Mouse (Mus musculus) heart, embryonic 12.5 days (tissue): Measurements from ENCODE around the gene Lhb. TPM values are rescaled to one million over a fixed set of nuclear protein-coding genes. Genes with fewer than 3 reads are reported as not detected.
A peak's percentile ranks its signal among the peaks of the same experiment; 100 is the strongest.

ENCODE experiments used
- ATAC-seq: fragments of 200-750 bp; cut with Nextera tagmentation; 2 replicates; pipeline ENCODE4 v1.8.0; 2017; ENCODE audit warnings: moderate TSS enrichment, moderate library complexity; ENCODE audit not compliant: insufficient number of reproducible peaks, low FRiP score
- H3K27ac ChIP-seq: fragments of 300-500 bp; sonication (generic); 2 replicates; pipeline ENCODE4 v1.5.1; 2016; ENCODE audit warnings: mild to moderate bottlenecking, moderate library complexity; ENCODE audit not compliant: poor library complexity, severe bottlenecking
- H3K27me3 ChIP-seq: fragments of 300-500 bp; sonication (generic); replicated peaks from 2 replicates; pipeline ENCODE4 v1.6.1; 2016; ENCODE audit warnings: mild to moderate bottlenecking, moderate library complexity
- H3K36me3 ChIP-seq: fragments of 300-500 bp; sonication (generic); 2 replicates; pipeline ENCODE4 v1.6.1; 2016; ENCODE audit warnings: mild to moderate bottlenecking, moderate library complexity
- H3K4me1 ChIP-seq: fragments of 300-500 bp; sonication (generic); replicated peaks from 2 replicates; pipeline ENCODE4 v1.6.1; 2016; ENCODE audit warnings: mild to moderate bottlenecking
- H3K4me2 ChIP-seq: fragments of 300-500 bp; sonication (generic); 2 replicates; pipeline ENCODE4 v1.6.1; 2016; ENCODE audit warnings: mild to moderate bottlenecking, moderate library complexity
- H3K4me3 ChIP-seq: fragments of 300-500 bp; sonication (generic); 2 replicates; pipeline ENCODE4 v1.5.1; 2016; ENCODE audit warnings: mild to moderate bottlenecking
- H3K9ac ChIP-seq: fragments of 300-500 bp; sonication (generic); 2 replicates; pipeline ENCODE4 v1.6.1; 2016; ENCODE audit warnings: mild to moderate bottlenecking, moderate library complexity
- H3K9me3 ChIP-seq: fragments of 300-500 bp; sonication (generic); replicated peaks from 2 replicates; pipeline ENCODE4 v1.6.1; 2016; ENCODE audit warnings: mild to moderate bottlenecking, moderate library complexity
- WGBS: fragments of 180-500 bp; shearing (Covaris S2); methylation state at CpG from one replicate; pipeline ENCODE4 v1.1.7; 2016; 5-methylcytosine and 5-hydroxymethylcytosine counted together
- polyA plus RNA-seq: library from polyadenylated mRNA; unstranded; fragments of >200 nt; fragmentation: Nextera tagmentation; extraction: Ambion mirVana; gene quantifications from 2 replicates; pipeline ENCODE4 v1.2.1, GENCODE M21; 2016

Lhb gene
- polyA plus RNA-seq, 1 experiment from 2014 or later, result not detected

DNA sequence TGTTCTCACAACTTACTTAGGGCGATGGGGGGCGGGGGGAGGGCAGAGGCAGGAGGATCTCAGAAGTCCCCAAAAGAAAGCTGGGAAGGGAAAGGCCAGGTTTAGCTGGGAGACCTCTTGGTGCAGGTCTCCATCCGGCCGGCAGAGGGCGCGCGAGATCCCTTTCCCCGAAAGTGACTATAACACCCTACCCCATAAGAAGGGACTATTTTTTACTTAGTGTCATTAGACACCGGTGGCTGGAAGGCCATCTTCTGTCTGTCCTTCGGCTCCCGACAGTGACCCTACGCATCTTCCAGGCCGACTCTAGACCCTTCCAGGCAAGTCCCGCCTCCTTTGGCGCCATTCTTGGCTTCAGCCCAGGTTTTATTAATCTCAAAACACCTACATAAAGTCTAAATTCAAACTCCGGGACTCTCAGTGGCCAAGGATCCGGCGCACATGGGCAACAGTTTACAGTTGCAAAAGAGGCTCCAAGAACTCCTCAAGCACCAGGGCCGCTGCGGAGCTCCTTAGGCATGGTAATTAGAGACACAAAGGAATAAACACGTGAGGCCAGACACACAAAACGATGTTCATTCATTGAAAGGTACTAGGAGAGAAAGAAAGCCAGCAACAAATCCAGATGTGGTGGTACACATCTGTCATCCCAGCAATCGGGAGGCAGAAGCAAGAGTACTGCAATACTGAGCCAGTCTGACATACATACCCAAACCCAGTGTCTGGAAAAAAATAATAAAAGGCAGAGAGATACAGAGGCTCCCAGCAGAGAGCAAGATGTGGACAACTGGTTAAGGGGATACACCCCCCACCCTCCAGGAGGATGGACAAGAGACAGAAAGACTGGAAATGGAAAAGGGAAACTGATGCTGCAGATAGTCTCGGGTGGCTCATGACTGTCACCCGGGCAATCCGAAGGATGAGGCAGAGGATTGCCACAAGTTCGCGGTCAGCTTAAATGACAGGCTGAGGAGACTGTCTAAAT is 15.2 kb upstream of the Lhb start, which contains the start of gene Kcna7:
TSS of gene Kcna7 (plus strand) at position 563 of the 985 bp plus-strand sequence.
- H3K9me3 ChIP-seq, result 0 out of 2 replicates have a peak, but pooled peaks cover 3% of the 10 kb centered on the region
- peaks cover 50% of the 10 kb centered on the region for H3K27me3 ChIP-seq
- H3K4me3 ChIP-seq, result peak within 1 kb of the TSS; percentile 47
- peaks cover 12% of the 10 kb centered on the region; the same call in 1 of the 2 replicates for H3K4me1 ChIP-seq
- H3K36me3 ChIP-seq, result no peaks in the 10 kb centered on the region
- ATAC-seq, result no peak
- no peak within 1 kb of the TSS for H3K27ac ChIP-seq
- peak within 1 kb of the TSS; percentile 85 for H3K4me2 ChIP-seq
- H3K9ac ChIP-seq, result peak within 1 kb of the TSS; percentile 65
- WGBS, result 11% methylated on average over 28 of the region's 28 CpGs

DNA sequence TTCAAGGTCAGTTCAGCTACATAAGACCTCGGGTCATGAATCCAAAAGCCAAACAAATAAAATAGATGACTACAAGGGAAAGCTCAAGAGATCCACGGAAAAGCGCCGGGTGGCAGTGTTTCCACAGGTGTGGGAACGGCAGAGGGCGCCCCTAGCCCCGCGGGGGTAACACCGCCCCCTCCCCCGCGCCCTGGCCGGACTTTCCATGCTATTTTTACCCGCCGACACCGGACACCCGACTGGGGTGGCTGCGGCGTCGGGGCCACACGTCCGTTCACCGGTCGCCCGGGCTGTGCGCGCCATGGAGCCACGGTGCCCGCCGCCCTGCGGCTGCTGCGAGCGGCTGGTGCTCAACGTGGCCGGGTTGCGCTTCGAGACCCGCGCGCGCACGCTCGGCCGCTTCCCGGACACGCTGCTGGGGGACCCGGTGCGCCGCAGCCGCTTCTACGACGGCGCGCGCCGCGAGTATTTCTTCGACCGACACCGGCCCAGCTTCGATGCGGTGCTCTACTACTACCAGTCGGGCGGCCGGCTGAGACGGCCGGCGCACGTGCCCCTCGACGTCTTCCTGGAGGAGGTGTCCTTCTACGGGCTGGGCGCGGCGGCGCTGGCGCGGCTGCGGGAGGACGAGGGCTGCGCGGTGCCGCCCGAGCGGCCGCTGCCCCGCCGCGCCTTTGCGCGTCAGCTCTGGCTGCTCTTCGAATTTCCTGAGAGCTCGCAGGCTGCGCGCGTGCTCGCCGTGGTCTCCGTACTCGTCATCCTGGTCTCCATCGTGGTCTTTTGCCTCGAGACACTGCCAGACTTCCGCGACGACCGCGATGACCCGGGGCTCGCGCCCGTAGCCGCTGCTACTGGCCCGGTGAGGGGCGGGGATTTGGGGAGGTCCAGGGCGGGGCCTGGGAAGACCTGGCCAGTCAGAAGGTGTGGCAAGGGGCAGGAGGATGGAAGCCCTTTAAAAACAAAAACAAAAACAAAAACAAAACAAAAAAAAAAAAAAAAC is 14.2 kb upstream of the Lhb start:
- 2% methylated on average over 114 of the region's 114 CpGs for WGBS
- peaks cover 60% of the 10 kb centered on the region for H3K27me3 ChIP-seq
- H3K9ac ChIP-seq, result peak overlapping the region; percentile 65
- H3K36me3 ChIP-seq, result no peaks in the 10 kb centered on the region
- ATAC-seq, result 0 out of 2 replicates have a peak, but pooled peaks have one; percentile 15
- peak overlapping the region; percentile 47 for H3K4me3 ChIP-seq
- 0 out of 2 replicates have a peak, but pooled peaks cover 3% of the 10 kb centered on the region for H3K9me3 ChIP-seq
- H3K4me2 ChIP-seq, result peak overlapping the region; percentile 85
- H3K27ac ChIP-seq, result no peak overlapping the region
- peaks cover 12% of the 10 kb centered on the region; the same call in 1 of the 2 replicates for H3K4me1 ChIP-seq

DNA sequence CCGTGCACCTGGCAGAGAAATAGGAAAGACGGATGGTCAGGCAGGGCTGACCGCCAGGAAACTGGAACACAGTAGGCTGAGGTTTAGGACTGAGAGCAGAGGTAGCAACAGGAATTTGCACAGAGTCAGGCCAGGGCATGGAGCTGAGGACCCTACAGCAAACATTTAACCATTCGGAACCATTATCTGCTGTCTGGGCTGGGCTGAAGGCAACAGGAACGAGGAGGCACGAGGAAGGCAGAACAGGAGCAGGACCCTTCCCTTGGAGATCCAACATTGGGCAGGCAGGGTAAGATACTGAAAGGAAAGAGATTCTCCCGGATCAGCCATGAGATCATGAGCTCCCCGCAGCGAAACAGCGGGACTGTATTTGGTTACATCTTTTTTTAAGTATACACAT is 12.8 kb upstream of the Lhb start:
- no peaks in the 10 kb centered on the region for H3K36me3 ChIP-seq
- 77% methylated on average over 10 of the region's 10 CpGs for WGBS
- ATAC-seq, result no peak

DNA sequence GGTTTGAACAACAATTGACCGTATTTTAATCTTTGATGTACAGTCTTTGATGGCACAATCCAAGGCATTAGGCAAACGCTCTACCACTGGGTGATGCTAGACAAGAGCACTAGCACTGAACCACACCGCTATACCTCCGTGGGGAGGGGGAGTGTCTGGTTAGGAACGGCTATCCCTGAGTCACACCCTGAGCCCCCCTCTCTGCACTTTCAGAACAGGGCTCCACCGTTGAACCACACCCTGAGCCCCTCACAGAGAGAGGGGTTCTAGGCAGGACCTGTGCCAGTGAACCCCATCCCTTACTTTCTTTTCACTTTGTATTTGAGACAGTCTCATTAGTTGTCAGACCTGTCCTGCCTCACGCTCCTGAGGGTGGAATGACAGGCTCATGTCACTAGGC is 12.3 kb upstream of the Lhb start:
- ATAC-seq, result no peak
- no peak overlapping the region for H3K4me3 ChIP-seq
- 0 out of 2 replicates have a peak, but pooled peaks cover 3% of the 10 kb centered on the region for H3K9me3 ChIP-seq
- peaks cover 69% of the 10 kb centered on the region for H3K27me3 ChIP-seq
- no peak overlapping the region for H3K27ac ChIP-seq
- H3K4me1 ChIP-seq, result peaks cover 23% of the 10 kb centered on the region
- no peaks in the 10 kb centered on the region for H3K36me3 ChIP-seq
- no peak overlapping the region for H3K9ac ChIP-seq
- no peak overlapping the region for H3K4me2 ChIP-seq
- WGBS, result 64% methylated on average over 7 of the region's 7 CpGs

More for the DNA sequence above, 12.8 kb upstream of the Lhb start:
- H3K4me1 ChIP-seq, result peaks cover 17% of the 10 kb centered on the region
- H3K4me2 ChIP-seq, result no peak overlapping the region
- 0 out of 2 replicates have a peak, but pooled peaks cover 3% of the 10 kb centered on the region for H3K9me3 ChIP-seq
- no peak overlapping the region for H3K27ac ChIP-seq
- no peak overlapping the region for H3K9ac ChIP-seq
- H3K4me3 ChIP-seq, result no peak overlapping the region
- H3K27me3 ChIP-seq, result peaks cover 69% of the 10 kb centered on the region

DNA sequence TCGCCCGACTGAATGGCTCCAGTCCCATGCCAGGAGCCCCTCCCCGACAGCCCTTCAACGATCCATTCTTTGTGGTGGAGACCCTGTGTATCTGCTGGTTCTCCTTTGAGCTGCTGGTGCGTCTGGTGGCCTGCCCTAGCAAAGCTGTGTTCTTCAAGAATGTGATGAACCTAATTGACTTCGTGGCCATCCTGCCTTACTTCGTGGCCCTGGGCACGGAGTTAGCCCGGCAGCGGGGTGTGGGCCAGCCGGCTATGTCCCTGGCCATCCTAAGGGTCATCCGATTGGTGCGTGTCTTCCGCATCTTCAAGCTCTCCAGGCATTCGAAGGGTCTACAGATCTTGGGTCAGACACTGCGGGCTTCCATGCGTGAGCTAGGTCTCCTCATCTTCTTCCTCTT is 11.7 kb upstream of the Lhb start:
- H3K27me3 ChIP-seq, result peaks cover 73% of the 10 kb centered on the region
- 84% methylated on average over 17 of the region's 17 CpGs for WGBS
- 0 out of 2 replicates have a peak, but pooled peaks cover 3% of the 10 kb centered on the region for H3K9me3 ChIP-seq
- no peak overlapping the region for H3K27ac ChIP-seq
- ATAC-seq, result no peak
- H3K4me3 ChIP-seq, result no peak overlapping the region
- H3K9ac ChIP-seq, result no peak overlapping the region
- H3K4me1 ChIP-seq, result peaks cover 29% of the 10 kb centered on the region
- H3K36me3 ChIP-seq, result no peaks in the 10 kb centered on the region
- H3K4me2 ChIP-seq, result no peak overlapping the region

DNA sequence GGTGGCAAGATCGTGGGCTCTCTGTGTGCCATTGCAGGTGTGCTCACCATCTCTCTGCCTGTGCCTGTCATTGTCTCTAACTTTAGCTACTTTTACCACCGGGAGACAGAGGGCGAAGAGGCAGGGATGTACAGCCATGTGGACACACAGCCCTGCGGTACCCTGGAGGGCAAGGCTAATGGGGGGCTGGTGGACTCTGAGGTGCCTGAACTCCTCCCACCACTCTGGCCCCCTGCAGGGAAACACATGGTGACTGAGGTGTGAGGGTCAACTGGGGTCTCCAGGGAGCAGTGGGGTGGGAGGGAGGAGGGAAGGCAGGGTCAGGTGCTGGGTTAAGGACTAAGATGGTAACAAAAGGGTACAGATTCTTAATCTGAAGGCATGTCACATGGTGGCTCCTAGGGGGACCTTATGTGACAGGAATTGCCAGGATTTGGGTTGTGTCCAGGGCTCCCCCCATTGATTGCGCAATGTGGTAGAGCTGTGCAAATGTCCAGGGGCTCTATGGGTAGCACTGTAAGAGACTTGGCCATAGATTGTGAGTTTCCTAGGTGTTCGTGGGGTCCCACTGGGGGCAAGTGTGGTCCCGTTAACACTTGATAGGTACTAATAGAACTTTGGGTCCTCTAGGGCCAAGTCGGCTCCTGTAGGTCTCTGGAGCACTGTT is 11.0 kb upstream of the Lhb start:
- Histone ChIP-seq H3K4me3 (no peak overlapping the region), H3K4me1 (peaks cover 34% of the 10 kb centered on the region), H3K27ac (no peak overlapping the region), H3K27me3 (peaks cover 80% of the 10 kb centered on the region), H3K4me2 (no peak overlapping the region), H3K36me3 (no peaks in the 10 kb centered on the region), H3K9ac (no peak overlapping the region), H3K9me3 (0 out of 2 replicates have a peak, but pooled peaks cover 3% of the 10 kb centered on the region)
- 76% methylated on average over 8 of the region's 8 CpGs for WGBS
- no peak for ATAC-seq

DNA sequence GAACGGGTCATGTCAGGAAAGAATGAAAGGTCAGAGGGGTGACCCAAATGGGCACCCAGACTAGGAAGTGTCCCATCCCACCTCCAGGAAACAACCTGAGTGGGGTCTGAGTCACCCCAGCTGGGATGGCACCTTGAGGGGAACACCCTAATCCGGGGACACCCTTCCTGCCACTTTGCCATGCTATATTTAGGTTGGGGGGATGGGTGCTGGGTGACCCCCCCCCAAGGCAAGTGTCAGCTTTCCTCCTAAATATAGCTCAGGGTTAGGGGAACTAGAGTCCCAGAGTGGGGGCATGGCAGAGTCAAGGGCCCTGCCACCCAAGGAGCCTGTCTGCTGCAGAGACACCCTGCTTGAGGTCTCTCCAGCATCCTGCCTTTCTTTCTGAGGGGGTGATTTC is 8.2 kb upstream of the Lhb start:
- no peaks in the 10 kb centered on the region for H3K9me3 ChIP-seq
- no peak overlapping the region for H3K9ac ChIP-seq
- H3K4me2 ChIP-seq, result 0 out of 2 replicates have a peak overlapping the region, but pooled peaks have one; percentile 21
- 60% methylated on average over 2 of the region's 2 CpGs for WGBS
- peaks cover 88% of the 10 kb centered on the region for H3K27me3 ChIP-seq
- peaks cover 28% of the 10 kb centered on the region for H3K4me1 ChIP-seq
- H3K4me3 ChIP-seq, result no peak overlapping the region
- H3K27ac ChIP-seq, result no peak overlapping the region
- H3K36me3 ChIP-seq, result no peaks in the 10 kb centered on the region
- ATAC-seq, result no peak

DNA sequence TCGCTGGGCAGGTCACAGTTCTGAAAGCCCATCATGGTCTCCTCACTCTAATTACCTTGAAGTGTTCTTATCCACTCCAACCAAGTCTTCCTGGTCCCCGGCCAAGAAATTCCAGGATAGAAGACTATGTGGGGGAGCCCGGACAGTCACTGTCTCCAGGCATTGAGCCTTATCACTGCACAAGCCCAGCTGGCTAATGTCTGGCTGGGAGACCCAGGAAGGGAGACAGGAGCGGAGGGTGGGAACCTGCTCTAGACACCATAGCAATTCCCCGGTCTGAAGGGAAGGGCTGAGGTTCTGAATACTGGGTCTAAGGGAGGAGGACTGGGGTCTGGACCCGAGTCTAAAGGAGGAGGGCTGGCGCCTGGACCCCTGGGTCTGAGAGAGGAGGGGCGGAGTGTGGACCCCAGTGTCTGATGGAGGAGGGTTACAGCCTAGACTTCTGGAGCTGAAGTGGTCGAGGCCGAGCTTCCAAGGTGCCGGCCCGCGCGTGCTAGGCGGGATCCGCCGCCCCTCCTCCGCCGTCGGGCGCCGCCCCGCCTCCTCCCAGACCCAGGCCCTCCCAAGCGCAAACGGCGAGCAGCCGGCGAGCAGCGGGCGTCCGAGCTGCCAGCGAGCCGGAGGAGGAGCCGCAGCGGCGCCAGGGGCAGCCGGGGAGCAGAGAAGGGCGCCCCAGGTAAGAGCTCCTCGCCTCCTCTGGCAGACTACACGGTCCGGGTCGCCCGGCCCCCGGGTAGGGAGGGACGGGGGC is 7.3 kb upstream of the Lhb start, which contains the start of gene Ntf5:
TSS of gene Ntf5 (plus strand) at position 583 of the 751 bp plus-strand sequence.
- no peaks in the 10 kb centered on the region for H3K9me3 ChIP-seq
- H3K4me3 ChIP-seq, result peak within 1 kb of the TSS; percentile 52
- peak within 1 kb of the TSS; percentile 68 for H3K9ac ChIP-seq
- WGBS, result 2% methylated on average over 37 of the region's 45 CpGs
- peak within 1 kb of the TSS; percentile 48; the same call in 1 of the 2 replicates for H3K27ac ChIP-seq
- no peaks in the 10 kb centered on the region for H3K36me3 ChIP-seq
- peak; percentile 63 for ATAC-seq
- H3K4me1 ChIP-seq, result peaks cover 36% of the 10 kb centered on the region
- peak within 1 kb of the TSS; percentile 86 for H3K4me2 ChIP-seq
- H3K27me3 ChIP-seq, result peaks cover 88% of the 10 kb centered on the region

DNA sequence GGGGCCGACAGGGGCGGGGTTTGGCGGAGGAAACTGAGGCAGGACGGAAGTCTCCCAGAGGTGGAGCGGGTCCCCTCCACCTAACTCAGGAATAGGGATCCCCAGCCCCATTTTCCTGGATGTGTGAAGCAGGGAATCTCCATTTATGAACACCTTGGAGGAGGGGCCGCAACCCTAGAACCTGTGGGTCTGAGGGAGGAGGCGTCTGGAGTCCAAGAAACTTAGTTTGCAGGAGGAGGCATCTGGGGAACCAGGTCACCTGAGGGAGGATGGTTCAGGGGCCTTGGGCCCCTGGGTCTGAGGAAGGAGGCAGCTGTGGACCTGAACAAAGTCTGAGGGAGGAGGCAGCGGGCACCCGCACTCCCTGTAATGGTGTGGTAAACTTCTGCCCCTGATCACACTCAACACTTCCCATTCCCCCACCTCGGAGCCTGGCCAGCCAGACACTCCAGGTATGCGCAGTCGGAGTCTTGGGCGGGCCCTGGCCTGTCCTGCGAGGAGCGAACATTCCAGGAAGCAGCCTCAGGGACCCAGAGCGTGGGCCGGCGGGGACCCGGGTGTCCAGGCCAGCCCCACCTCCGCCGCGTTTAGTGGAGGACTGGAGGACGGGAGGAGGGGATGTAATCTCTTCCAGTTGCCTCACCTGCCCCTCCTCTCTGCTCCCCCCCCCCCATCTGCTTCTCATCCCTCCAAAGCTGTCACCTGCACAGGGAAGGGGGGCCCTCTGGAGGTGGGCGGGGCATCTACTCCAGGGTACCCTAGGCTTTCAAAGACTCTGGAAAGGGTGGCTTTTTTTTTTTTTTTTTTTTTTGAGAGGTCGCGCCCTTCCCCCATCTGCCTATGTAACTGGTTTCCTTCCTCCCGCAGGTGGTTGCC is 6.5 kb upstream of the Lhb start:
- no peaks in the 10 kb centered on the region for H3K36me3 ChIP-seq
- H3K27me3 ChIP-seq, result peaks cover 88% of the 10 kb centered on the region
- peak overlapping the region; percentile 52 for H3K4me3 ChIP-seq
- peak overlapping the region; percentile 68 for H3K9ac ChIP-seq
- 1% methylated on average over 27 of the region's 27 CpGs for WGBS
- no peaks in the 10 kb centered on the region for H3K9me3 ChIP-seq
- peak overlapping the region; percentile 86 for H3K4me2 ChIP-seq
- H3K27ac ChIP-seq, result 0 out of 2 replicates have a peak overlapping the region, but pooled peaks have one; percentile 48
- H3K4me1 ChIP-seq, result peaks cover 37% of the 10 kb centered on the region
- ATAC-seq, result 0 out of 2 replicates have a peak, but pooled peaks have one; percentile 10
